Mouse (Mus musculus) frontal cortex, postnatal 25 days (tissue): ENCODE data around the gene Cenpm.

Source experiments
- DNase-seq, 2 experiments: peaks; one replicate each; pipeline ENCODE4 v3.0.0; 2022; ENCODE audit warnings: low spot score in 2 of 2

The Cenpm gene

DNA sequence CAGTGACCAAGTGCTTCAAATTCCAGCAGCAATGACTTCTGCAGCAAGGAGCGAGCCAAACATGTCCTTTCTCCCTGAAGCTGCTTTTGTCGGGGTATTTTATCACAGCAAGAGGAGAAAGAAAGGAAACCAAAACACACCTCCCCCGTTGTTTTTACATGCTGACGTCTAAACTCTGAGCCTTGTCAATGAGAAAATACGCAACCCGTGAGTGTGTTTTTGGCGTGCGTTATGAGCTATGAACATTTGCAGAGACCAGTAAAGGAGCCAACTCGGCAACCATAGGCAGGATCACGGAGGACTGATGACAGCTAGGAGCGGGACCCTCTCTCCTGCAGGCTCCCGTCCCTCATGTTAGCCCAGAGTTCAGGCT lies 820 bp downstream of the Cenpm start:
- DNase-seq = no peak

DNA sequence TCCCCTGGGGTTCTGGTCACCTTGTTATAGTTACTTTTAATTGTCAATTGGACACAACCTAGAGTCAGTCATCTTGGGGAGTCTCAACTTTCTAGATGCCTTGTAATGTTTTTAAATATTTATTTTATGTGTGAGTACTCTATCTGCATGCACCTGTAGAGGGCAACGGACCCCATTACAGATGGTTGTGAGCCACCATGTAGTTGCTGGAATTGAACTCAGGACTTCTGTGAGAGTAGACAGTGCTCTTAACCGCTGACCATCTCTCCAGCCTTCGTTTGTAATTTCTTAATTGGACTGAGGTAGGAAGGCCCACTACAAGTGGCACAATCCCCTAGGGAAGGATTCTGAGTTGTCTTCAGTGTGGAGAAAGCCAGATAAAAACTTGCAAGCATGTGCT lies 1.2 kb downstream of the Cenpm start:
- DNase-seq = no peak

DNA sequence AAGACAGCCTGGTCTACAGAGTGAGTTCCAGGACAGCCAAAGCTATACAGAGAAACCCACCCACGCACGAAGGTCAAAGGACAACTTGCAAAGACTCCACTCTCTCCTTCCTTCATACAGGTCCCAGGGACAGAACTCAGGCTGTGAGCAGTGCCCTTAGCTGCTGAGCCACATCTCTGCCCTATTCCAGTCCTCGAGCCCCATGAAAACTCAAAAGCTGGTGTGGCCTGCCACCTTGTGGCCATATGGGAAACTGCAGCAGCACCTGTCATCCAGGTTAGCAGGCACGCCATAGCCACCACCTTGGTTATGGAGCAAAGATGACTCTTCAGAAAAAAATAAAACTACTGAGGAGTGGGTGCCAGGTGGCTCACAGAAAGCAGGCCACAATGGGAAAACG lies 8.0 kb downstream of the Cenpm start:
- DNase-seq = peak; percentile 75 to 85

DNA sequence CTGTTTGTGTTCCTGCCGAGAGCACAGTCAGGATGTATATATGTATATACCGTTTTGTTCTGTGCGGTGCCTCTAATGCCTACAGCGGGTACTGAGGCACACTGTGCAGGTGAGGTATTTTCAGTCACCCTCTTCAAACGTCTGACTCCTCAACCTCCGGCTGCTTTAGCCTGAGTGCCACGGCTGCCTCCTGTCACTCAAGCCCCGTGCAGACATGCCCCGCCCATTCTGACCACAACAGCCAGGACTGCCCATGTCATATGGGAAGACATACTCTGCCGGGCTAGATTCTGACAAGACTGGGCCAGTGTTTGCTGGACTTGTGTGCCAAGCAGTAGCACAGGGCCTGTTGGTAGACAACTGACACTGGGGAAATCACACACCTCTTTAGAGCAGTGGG lies 8.9 kb downstream of the Cenpm start:
- no peak for DNase-seq

DNA sequence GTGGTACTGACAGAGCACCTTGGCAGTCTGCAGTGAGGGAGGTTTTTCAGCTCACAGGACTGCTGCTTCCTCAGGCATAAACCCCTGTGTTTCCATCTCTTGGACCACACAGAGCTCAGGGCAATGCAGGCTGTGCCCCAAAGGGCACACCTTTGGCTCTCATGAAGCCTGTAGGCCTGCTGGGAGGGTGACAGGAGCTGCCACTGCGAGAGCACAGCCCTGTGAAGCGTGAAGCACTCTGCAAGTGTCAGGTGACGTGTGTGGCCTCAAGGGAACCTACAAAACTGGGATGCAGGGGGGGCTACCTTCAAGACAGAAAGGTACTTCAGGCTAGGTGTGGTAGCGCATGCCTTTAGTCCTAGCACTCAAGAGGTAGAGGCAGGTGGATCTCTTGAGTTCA lies 11.9 kb downstream of the Cenpm start:
- DNase-seq = no peak

DNA sequence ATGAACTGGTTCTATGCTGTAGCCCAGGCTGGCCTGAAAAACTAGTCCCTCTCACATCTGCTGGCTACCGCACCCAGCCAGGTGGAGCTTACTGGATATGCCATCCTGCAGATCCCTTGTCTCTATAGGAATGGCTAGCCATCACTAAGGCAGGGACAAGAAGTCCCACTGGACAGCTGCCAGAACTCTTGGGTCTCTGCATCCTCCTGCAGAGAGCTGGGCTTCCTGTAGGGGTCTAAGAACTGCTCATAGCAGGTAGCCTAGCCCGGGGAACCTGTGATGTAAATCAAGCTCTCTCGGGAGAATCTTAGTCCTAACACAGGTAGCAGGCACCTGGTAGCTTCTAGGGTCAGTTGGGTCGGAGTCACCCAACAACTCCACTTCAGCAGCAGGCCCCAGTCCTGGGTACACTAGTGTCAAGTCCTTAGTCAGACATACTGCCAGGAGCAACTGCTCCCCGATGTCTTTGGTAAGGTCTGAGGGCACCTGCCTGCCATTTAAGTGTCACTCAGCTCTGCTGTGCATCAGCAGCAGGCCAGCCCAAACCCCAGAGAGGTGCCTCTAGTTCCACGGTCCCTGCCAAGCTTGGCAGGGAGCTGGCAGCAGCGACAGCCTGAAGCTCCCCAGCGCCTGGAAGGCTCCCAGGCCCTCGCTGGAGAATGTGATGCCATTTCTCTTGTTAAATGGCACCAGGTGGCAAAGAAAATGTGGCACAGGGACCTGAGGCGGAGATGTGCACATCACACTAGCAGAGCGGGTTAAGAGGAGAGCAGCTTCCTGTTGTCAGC lies 12.8 kb downstream of the Cenpm start:
- DNase-seq = no peak

DNA sequence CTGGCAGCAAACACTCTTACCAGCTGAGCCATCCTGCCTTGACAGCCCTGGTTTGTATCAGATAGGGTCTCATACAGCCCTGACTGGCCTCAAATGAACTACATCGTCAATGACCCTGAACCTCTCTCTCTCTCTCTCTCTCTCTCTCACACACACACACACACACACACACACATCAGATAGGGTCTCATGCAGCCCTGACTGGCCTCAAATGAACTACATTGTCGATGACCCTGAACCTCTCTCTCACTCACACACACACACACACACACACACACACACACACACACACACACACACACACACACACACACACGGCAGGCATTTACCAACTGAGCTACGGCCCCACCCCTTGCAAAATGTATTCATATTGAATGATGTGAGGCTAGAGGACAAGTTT lies 13.4 kb downstream of the Cenpm start:
- DNase-seq = no peak

DNA sequence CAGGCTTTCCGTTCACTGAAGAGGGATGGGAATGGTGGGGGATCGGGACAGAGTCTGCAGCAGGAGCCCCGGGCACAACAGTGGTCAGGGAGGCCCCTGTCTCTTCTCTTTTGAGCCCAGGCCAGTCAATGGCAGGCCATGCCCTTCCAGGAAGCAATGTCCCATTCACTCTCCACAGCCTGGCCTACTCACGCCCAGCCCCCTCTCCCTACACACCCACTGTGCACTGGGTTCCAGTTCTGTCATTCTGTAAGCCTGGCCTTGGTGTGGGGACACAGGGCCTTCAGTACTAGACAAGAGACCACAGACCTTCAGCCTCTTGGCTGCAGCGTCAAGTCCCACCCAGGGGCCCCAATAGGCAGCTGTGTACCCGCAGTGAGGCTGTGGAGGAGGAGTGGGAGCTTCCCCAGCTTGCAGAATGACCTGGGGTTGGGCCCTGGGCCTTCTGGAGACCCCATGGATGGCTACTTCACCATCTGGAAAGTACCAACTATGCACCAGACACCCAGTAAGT lies 14.4 kb downstream of the Cenpm start:
- DNase-seq = no peak

DNA sequence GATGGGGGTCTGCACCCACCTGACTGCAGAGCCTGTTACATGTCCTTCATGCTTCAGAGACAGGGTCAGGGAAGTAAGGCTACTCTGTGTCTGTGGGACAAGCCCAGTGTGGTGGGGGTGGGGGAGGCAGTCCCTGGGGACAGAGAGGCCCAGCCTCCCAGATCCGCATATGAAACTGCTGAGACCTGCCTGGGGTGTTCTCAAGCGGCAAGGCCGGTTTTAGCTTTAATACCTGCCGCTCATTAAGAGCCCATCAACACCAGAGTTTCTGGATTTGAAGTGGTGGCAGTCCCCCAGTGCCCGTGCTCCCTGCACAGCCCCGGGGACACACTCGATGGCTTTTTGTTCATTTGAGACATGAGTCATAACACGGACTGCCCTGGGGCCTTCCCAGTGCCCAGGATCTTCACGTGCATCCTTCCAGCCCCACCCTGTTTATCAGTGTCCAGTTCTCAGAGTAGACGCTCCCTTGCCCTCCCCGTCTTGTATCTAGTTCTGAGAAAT lies 15.0 kb downstream of the Cenpm start:
- DNase-seq = no peak

DNA sequence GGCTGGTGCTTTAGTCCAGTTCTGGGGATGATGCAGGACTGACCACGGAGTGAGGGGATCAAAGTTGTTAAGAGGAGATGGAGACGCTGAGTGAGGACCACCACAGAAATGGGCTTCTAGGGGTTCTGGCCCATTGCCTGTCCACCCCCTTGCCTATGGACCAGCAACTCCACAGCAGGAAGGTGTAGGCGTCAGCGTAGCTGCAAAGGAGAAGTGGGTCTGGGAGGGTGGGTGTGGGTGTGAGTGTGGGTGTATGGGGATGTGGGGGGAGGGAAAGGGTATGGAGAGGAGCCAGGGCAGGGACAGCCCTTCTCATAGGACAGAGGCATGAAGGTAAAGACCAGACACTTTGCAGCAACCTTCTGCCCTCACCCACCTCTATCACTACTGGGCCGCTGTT lies 18.8 kb downstream of the Cenpm start:
- DNase-seq = no peak

DNA sequence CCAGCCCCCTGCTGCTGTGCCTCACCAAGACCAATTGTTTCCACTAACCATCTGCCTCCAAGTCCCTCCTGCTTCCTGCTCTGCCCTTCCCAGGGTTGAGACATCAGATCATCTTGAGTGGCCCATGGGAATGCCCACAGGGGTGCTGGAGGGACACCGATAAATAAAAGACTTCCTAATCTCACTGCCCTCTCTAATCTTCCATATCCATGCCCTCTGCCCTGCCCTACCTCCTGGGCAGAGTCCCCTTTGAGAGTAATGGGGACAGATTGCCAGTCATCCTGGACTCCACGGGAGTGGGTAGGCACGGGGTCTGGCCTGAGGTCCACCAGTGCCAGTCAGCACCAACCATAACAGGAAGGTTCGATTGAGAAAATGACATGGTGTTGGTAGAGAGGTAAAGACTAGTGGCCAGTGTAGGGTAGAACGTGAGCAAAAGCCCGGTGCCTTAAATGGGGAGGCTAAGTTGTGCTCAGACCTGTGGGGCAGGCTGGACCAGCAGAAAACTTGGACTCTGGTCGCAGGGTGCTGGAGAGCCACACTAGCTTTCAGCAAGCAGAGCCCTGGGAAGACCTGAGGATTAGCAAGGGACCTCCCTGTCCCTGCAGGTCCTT lies 19.8 kb downstream of the Cenpm start:
- no peak for DNase-seq

DNA sequence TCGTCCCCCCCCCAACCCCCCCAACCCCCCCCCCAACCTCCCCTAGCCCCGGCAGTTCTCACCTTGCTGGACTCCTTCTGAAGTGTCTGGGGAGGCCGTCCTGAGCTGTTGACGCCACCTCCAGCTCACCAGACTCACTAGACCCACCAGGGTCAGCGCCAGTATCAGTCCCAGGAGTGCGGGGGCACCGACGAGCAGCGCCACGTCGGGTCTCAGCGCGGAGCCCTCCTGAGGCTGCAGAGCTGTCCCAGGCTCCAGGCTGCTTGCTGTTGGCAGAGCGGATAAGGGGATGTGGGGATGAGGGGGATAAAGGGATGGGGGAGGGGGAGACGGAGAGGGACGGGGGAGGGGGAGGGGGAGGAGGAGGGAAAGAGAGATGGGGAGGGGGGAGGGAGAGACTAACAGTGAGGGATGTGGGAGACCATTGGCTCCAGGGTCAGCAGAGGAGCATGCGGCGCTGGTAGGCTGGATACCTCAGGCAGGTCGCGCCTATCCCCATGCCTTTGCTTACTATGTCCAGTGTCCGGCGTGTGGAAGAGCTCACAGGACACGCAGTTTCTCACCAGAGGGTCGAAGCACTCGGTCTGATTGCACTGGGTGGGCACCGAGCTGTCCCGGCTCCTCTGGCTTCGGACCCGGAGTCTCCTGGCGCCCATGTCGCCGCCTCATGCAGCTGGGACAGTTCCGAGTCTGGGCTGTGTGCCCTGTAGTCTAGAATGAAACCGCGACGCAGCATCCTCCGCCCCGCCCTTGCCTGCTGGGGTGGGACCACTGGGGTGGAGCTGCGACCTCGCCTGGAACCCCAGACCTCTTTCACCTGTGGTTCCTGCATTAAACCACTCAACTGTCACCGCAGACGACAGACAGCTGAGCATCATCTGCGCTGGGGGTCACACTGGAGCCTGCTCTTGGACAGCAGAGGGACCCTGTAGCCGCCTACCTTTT lies 20.6 kb downstream of the Cenpm start, which contains the start of gene Tnfrsf13c:
Gene Tnfrsf13c (minus strand): TSS at position 713 of the 945 bp plus-strand sequence.
- DNase-seq = no peak

DNA sequence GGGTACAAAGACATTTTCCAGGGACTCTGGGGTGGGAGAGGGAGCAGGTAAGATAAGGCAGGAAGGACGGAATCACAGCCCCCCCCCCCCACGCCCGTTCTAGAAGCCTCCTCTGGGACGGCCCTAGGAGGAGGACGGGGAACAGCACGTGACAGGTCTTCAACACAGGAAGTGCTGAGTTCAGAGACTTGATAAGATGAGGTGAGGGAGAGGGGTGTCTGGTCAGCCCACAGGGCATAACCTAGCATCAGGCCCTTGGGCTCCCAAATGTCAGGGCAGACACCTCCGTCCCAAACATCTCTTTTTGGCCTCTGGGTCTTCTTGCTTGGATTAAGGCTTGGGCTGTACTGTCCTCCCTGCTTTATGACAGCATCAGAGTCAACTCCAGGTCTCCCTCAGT lies 21.3 kb downstream of the Cenpm start:
- no peak for DNase-seq

DNA sequence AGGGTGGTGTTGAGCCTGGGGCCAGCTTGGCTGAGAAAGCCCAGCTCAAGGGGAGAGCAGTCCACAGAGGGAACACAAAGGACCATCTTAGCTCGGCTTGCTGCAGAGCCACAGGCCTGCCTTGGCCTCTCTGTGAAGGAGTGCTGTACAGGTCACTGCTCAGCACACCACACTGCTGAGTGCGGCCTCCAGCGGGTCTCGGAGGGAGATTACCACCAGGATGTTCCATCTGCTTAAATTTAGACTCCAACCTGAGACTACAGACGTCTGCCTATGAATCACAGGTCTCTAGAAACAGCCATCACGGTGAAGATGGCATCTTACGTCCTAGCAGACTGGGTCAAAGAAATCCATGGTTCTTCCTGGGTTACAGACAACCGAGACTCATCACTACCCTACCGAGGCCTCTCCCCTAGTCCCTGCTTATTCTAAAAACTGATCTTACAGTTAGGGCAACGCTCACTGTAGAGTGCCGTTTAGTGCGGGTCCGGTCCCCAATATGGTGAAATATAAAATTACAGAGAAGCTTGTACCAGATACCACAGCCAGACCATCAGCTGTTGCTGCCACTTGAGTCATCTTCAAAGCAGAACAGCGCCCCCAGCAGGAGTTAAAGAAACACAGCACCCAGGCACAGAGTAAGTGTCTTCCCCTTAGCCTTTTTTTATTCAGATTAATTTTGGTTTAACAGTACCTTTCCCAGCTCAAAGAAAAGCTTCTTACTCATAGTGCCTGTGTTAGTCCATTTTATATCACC lies 23.3 kb downstream of the Cenpm start:
- DNase-seq = no peak

DNA sequence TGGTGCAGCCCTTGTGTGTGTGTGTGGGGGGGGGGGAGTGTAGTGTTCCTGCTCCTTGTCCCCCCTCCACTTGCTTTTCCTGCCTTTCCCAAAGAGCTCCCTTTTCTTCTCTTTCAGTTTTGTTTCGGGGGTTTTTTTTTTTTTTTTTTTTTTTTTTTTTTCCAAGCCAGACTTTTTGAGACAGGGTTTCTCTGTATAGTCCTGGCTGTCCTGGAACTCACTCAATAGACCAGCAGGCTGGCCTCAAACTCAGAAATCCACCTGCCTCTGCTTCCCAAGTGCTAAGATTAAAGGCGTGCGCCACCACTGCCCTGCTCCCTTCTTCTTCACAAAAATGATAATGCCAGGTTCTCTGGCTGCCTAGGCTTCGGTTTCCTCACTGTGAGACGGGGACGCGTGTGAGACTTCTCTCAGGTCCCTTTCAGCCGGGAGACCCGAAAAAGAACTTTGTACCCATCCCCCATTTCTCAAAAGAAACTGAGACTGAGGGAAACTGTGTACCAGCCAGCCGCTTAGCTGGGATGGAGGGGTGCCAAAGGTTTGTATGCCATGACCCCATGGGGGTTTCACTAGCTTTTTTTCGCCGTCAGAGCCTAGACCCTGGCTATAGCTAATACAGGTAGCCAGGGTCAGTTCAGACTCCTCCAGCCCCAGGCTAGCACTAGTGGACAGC lies 24.4 kb downstream of the Cenpm start:
- no peak for DNase-seq

DNA sequence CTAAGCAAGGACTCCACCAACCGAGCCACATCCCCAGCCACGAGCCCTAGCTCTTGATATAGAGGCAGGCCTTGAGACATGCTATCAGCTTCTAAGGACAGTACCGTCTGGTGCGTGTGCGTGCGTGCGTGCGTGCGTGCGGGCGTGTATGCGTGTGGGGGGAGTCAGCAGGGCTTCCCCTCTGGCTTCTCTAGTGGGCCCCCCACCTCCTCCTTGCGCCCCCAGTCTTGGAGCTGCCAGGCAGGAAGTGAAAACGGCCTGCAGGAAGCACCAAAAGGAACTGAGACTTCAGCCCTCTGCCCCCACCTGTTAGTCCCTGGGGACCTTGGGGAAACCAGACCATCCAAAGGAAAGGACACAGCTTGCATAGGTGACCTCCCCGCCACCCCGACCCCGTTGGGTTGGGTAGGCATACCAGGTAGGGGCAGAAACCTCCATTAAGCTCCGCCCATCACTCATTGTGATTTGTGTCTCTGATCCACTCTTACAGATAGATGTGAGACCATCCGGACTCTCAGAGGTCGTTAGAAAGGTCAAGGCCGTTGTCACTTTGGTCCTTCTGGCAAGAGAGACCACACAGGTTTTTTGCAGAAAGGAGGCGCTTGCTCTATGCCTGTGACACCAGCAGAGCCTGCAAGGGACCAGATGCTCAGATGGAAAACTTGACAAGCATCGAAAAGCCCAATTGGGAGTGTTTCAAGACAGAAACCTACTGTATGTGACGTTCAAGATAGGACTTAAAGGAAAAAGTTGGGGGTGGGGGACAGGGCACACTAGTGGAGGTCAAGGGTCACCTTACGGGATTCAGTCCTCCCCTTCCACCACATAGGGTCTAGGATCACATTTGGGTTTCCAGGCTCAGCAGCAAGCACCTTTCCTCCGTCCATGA lies 25.5 kb downstream of the Cenpm start:
- no peak for DNase-seq

DNA sequence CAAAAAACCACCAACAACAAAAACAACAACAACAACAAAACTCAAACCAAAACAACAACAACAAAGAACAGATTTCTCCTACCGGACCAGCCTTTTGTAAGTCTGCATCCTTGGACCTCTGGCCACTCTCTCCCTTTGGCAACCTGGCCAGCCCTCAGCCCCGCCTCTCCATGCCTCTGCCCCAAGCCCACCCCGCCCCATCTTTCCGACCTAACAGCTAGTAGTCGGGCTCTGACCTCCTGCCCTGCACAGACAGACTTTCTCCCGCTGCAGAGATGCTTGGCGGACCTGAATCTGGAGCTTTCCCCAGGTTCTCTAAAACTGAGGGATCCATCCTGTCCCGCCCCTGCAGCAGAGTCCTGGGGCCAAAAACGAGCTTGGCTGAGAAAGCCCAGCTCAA lies 26.6 kb downstream of the Cenpm start:
- no peak for DNase-seq

DNA sequence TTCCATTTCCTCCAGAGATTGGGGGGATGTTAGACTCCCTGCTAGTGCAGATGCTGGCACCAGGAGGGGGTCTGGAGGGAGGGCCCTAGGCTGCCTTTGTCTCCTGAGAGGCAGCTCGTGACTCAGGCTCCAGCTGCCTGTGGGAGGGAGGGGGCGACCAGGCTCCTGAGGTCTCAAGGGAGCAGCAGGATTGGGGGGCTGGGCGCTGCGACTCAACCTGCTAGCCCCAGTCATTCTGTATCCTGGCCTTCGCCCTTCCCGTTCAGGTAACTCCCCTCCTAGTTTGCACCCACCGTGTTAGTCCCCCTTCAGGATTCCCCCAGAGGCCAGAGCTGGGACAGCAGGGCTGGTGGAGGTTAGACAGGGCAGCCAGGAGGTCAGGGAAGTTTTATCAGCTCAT lies 27.5 kb downstream of the Cenpm start:
- DNase-seq = no peak

DNA sequence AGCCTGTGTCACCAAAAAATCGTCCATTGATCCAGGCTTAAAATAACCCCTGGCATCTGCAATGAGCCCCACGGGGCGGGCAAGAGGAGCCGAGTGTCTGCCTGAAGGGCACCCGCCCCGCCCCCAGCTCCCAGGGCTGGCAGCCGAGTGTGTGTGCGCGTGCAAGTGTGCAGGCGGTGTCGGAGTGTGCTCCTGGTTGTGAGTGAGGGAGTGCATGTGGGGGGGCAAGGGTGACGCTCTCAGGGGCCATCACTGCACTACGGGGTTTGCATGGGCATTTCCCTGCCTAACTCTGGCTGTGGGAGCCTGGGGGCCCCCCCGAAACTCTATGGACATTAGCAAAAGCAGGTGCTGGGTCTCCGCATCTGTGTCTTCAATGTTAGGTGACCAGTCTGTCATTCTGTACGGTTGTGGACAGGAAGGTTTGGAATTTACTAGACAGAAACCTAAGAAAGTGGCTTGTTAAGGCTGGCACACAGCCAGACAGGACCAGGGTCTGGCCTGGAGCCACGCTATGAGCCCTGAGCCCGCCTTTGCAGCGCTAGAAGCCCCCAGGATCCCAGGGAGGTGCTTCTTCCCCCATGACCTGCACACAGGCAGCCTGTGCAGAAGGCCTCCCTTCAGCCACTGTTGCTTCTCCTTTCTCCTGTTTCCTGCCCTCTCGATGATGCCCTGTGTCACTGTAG lies 28.3 kb downstream of the Cenpm start:
- DNase-seq = no peak
